Comparison of ENCODE assay signal across 8 mouse cellular contexts in the genomic region with DNA sequence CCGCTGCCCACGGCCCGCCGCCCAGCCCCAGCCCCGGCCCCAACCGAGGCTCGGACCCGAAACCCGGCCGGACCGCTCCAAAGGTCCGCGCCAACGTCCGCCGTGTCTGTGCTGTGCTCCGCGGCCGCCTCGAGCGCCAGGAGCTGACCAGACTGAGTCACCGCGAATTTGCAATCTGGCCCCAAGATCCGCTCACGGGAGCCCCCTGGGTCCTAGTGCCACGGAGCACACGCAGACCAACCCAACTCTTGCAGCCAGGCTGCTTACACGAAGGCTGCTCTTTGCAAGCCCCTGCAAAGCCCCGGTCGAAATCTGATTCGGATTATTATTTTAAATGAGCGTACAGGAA. TPM values are rescaled to one million over a fixed set of nuclear protein-coding genes. Genes with fewer than 3 reads are reported as not detected.
A peak's percentile ranks its signal among the peaks of the same experiment; 100 is the strongest.
DNase-seq lines count a peak whose midpoint lies in the region; ATAC-seq and TF ChIP-seq lines count a peak whose summit lies in the region.

No protein-coding gene starts in this region.

- DNase-seq in T-cell, adult 2 months (ENCODE audit: low spot score): peak; percentile 71
- DNase-seq in cerebellum, postnatal 36 days: peak; percentile 91 to 93
- peak; percentile 87 for DNase-seq in gastrocnemius, adult 18-20 months (ENCODE audit: low spot score)
- DNase-seq in hindbrain, postnatal 0 days (ENCODE audit: low spot score): peak; percentile 93
- DNase-seq in left cerebral cortex, adult 2 months (ENCODE audit: extremely low spot score in 1 of 2, low spot score in 2 of 2): peak; percentile 83 to 84
- DNase-seq in right cerebral cortex, adult 2 months (ENCODE audit: low spot score in 2 of 2): peak; percentile 80 to 89
- DNase-seq in urinary bladder, postnatal 14 days (ENCODE audit: low spot score): peak; percentile 88

- no peaks in the 10 kb centered on the region for H3K9me3 ChIP-seq in hindbrain, postnatal 0 days (ENCODE audit: low read length)

- no peaks in the 10 kb centered on the region for H3K27me3 ChIP-seq in hindbrain, postnatal 0 days (ENCODE audit: insufficient read depth, low read length)

- H3K36me3 ChIP-seq in hindbrain, postnatal 0 days (ENCODE audit: insufficient read depth, low read length): peaks cover 9% of the 10 kb centered on the region

- H3K27ac ChIP-seq in hindbrain, postnatal 0 days: peak overlapping the region; percentile 97
- H3K27ac ChIP-seq in left cerebral cortex, adult 2 months: peak overlapping the region; percentile 91

- peak overlapping the region; percentile 84 for H3K9ac ChIP-seq in hindbrain, postnatal 0 days (replicated peaks; ENCODE audit: low read length)

- peaks cover 12% of the 10 kb centered on the region; the same call in 1 of the 2 replicates for H3K4me1 ChIP-seq in hindbrain, postnatal 0 days (ENCODE audit: insufficient read depth, low read length)

- under 1% methylated on average over 32 of the region's 32 CpGs for WGBS in hindbrain, postnatal 0 days

- peak; percentile 57 for TF ChIP-seq CTCF in hindbrain, postnatal 0 days (IDR thresholded peaks at IDR 0.05; ENCODE audit: low read depth)
- peak; percentile 41 for TF ChIP-seq CTCF in left cerebral cortex, adult 2 months (IDR thresholded peaks at IDR 0.05)

- peak overlapping the region; percentile 78 for H3K4me3 ChIP-seq in hindbrain, postnatal 0 days (ENCODE audit: low read length)
- H3K4me3 ChIP-seq in left cerebral cortex, adult 2 months: peak overlapping the region; percentile 81

- peak overlapping the region; percentile 77 for H3K4me2 ChIP-seq in hindbrain, postnatal 0 days (ENCODE audit: low read depth, low read length)

- ATAC-seq in hindbrain, postnatal 0 days: peak; percentile 93
- peak; percentile 96 for ATAC-seq in megakaryocyte, adult 5-6 weeks (ENCODE audit: poor library complexity, severe bottlenecking)

- intact Hi-C loops in left cerebral cortex, adult 2 months (cut with DNase I): loop anchor here (2.0 kb wide), 1 partner anchor 34 kb away; no protein-coding TSS in a partner anchor

RNA-seq across cellular contexts. Expression of gene Tnpo1, which starts 35.3 kb away (rescaled TPM):
- total RNA-seq in gastrocnemius, adult 18-20 months (2021): 10 to 100 TPM; 26.9 to 36.5 TPM
- 75.1 and 79.2 TPM in 2 replicates for total RNA-seq in hindbrain, postnatal 0 days (2014; rRNA removed)
- polyA plus RNA-seq in hindbrain, postnatal 0 days (2015; fragmentation: Nextera tagmentation; extraction: Ambion mirVana): 18.7 and 21.6 TPM in 2 replicates
- 10 to 100 TPM; 66.9 to 67.5 TPM for total RNA-seq in left cerebral cortex, adult 2 months (2021)
- total RNA-seq in megakaryocyte, adult 5-6 weeks (2015): 81.2 and 94.3 TPM in 2 replicates
- 87.9 and 89.8 TPM in 2 replicates for total RNA-seq in megakaryocyte, adult 5-6 weeks (2017)

Comparison
In these comparisons a context has a peak if more than half of its experiments do, and no peak if none do; other contexts are left out.
1. Peak in every context shown above with its lines: DNase-seq, ATAC-seq, H3K4me3 ChIP-seq and H3K27ac ChIP-seq.